Mouse (Mus musculus): ENCODE measurements around the gene Klk1b24.
"Not testable (repeated sequence)": the region's sequence is repeated elsewhere in the genome, so short reads cannot be mapped to it uniquely, and the experiment has no call there.

Gene Klk1b24

DNA sequence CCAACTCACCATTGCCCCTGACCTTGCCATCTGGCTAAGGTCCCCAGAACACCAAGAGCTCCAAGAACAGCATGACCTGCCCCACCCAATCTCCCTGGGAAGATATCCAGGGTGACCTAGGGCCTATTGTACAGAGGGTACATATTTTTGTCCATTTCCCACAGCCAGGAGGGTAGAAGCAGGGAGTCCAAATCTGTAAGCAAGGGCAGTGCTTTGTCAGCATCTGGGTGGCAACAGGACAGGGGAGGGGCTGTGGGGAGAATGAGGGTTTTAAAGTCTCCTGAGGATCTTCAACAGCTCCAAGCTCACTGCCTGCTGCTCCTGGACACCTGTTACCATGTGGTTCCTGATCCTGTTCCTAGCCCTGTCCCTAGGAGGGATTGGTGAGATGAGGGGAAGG is at the start of gene Klk1b24:
Klk1b24 (plus strand) TSS at position 301 of the 400 bp plus-strand sequence.
- not testable (repeated sequence) for DNase-seq (ENCODE audit: low spot score)

DNA sequence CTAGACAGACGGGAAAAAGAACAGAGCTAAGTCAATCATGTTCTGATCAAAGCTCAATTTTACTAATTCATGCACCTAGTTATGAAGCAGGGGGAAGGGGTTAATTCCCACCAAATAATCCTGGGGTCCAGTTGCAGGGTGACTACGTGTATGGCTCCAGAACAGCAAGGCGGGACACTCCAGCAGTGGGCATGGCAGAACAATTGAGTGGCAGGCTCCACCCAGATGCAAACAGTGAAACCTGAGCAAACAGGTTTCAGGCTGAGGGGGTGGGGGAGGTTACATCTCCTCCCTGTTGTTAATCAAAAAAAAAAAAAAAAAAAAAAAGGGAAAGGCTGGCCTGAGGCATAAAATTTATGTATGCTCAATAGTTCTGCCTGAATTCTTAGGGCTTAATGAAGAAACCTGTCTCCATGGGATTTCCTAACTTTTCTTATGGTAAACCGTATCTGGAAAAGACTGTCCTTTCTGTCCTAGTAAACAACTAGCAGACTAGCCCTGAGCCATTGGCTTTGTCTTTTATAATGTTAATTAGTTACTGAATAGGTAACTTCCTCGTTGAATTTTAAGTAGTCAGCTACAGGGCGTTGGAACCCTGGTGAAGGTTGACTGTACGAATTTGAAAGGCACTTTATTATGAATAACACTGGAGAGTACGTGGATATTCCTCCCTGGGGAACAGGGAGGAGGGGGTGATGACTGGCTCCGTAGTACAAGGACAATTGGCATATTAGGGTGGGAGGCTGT is 8.6 kb upstream of the Klk1b24 start:
- DNase-seq (ENCODE audit: low spot score) = no peak

DNA sequence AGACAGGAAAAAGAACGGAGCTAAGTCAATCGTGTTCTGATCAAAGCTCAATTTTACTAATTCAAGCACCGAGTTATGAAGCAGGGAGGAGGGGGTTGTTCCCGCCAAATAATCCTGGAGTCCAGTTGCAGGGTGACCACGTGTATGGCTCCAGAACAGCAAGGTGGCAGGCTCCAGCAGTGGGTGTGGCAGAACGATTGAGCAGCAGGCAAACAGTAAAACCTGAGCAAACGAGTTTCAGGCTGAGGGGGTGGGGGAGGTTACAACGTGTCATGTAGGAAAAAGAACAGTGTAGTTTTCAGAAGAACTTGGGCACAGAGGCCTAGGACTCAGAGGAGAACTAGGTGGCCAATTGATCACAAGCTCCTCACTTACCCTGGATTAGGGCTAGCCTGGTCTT is 1.5 kb upstream of the Klk1b24 start:
- not testable (repeated sequence) for DNase-seq (ENCODE audit: low spot score)

DNA sequence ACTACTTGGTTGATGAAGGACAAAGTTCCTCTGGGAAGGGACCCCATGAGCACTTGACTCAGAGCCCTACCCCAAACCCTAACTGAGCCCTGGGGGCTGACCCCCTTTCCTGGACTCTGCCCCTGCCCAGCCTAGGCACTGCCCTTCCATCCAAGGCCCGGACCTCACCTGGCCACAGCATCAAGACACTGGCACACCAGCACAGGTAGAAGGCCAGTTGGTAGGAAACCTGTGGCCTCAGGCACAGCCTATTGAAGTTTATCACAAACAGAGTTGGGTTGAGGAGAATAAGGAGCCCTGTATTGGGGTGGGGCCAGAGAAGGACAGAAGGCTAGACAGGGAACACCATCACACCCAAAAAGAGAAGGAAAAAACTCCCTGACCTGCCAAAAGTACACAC is 5.4 kb downstream of the Klk1b24 start:
- not testable (repeated sequence) for DNase-seq (ENCODE audit: low spot score)

DNA sequence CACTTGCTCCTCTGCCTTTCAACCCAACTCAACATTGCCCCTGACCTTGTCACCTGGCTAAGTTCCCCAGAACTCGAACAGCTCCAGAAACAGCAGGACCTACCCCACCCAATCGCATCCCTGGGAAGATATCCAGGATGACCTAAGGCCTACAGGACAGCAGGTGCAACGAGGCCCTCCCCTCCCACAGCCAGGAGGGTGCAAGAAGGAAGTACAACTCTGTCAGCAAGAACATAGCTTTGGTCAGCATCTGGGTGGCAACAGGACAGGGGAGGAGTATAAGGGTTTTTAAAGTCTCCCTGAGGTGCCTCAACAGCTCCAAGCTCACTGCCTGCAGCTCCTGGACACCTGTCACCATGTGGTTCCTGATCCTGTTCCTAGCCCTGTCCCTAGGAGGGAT is 9.9 kb downstream of the Klk1b24 start, which contains the start of gene Klk1b3:
Klk1b3 (plus strand) TSS at position 301 of the 400 bp plus-strand sequence.
- no peak for DNase-seq (ENCODE audit: low spot score)

DNA sequence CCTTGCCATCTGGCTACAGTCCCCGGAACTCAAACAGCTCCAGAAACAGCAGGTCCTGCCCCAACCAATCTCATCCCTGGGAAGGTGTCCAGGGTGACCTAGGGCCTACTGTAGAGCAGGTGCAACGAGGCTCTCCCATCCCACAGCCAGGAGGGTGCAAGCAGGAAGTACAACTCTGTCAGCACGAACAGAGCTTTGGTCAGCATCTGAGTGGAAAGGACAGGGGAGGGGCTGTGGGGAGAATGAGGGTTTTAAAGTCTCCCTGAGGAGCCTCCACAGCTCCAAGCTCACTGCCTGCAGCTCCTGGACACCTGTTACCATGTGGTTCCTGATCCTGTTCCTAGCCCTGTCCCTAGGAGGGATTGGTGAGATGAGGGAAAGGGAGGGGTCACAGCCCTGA is 19.1 kb downstream of the Klk1b24 start, which contains the start of gene Klk1b4:
Klk1b4 (plus strand) TSS at position 301 of the 400 bp plus-strand sequence.
- DNase-seq (ENCODE audit: low spot score) = not testable (repeated sequence)

DNA sequence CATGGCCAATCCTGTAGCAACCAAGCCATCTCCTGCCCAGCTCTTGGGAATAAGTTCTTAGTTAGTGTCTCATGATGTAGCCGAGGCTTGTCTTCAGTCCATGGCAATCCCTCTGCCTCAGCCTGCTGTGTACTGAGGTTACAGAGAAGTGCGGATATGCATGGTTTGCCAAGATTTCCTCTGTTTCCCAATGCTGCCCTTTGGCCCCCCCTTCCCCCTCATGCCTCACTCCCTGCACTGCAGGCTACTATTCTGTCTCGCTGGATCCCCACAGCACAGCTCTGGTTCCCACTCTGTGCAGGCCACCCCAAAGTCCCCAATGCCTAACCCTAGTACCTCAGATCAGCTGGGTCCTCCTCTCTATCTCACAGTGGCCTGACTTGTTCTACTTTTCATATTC is 20.3 kb downstream of the Klk1b24 start:
- no peak for DNase-seq (ENCODE audit: low spot score)

DNA sequence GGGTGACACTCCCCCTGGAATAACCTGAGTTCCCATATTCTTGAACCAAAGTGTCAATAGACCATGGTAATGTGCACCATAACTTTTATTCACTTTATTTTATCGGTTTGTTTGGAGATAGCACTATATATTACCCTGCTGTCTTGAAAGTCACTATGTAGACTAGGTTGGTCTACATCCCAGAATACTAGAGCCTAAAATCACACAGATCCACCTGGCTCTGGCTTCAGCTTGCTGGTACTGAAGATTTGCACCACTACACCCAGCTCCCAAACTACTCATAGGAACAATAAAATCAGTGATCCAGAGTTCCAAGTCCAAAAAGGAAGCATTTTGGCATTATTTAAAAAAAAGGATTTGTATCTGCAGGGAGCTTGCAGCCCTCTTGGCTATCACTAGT is 27.6 kb downstream of the Klk1b24 start, which contains the start of gene Klk1b5:
Klk1b5 (plus strand) TSS at position 301 of the 400 bp plus-strand sequence.
- DNase-seq (ENCODE audit: low spot score) = no peak

DNA sequence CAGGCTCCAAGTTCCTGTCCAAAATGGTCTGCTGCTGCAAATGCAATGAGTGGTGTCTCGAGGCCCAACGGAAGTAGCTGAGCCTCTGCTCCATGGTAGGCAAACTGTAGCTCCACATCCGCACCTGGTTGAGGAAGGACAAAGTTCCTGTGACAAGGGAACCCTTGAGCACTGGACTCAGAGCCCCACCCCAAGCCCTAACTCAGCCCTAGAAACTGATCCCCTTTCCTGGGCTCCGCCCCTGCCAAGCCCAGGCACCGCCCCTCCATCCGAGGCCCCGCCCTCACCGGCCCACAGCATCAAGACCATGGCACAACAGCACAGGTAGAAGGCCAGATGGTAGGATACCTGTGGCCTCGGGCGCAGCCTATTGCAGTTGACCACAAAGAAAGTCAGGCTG is 33.6 kb downstream of the Klk1b24 start:
- not testable (repeated sequence) for DNase-seq (ENCODE audit: low spot score)

DNA sequence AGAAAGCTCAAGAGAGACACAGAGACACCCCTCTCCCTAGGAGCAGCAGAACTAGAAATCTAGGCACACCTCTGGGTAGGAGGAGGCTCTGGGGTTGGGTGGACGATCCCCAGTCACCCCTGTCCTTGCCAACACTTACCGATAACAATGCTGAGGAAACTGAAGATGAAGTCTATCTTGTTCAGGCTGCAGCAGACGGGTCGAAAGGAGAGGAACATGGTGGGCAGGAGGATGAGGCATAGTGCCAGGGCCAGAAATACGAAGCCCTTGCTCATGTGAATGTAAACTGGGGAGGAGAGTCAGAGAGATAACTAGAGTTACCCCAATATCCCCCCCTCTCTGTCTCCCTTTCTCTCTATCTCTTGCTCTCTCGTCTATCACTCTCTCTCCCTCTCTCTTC is 34.3 kb downstream of the Klk1b24 start:
- not testable (repeated sequence) for DNase-seq (ENCODE audit: low spot score)

DNA sequence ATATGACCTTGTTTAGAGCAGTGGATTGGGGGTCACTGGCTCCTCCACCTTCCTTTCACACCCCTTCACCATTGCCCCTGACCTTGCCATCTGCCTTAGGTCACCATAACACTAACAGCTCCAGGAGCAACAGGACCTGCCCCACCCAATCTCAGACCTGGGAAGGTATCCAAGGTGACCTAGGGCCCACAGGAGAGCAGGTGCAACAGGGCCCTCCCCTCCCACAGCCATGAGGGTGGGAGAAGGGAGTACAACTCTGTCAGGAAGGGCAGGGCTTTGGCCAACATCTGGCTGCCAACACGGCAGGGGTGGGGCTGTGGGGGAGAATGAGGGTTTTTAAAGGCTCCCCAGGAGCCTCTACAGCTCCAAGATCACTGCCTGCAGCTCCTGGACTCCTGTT is 37.0 kb downstream of the Klk1b24 start, which contains the start of gene Klk1:
Klk1 (plus strand) TSS at position 285 of the 400 bp plus-strand sequence.
- DNase-seq (ENCODE audit: low spot score) = no peak

DNA sequence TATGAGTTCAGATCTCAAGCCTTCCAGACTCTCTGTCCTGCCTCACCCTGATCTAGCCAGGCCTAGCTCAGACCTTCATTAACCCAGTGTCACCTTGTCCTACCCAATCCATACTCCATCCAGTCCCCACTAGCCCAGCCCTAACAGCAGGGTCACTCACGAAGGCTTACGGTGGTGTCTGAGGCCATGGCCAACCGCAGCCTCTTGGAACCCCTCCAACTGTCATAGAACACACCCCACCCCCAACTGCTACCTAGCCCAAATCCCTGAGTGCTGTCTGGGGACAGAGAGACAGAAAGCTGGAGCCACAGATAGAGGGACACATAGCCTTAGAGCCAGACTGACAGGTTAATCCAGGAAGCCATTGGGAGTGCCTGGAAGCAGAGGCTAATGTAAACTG is 47.9 kb downstream of the Klk1b24 start, which contains the start of gene Gm36864:
Gm36864 (plus strand) TSS at position 269 of the 400 bp plus-strand sequence.
- no peak for DNase-seq (ENCODE audit: low spot score)

DNA sequence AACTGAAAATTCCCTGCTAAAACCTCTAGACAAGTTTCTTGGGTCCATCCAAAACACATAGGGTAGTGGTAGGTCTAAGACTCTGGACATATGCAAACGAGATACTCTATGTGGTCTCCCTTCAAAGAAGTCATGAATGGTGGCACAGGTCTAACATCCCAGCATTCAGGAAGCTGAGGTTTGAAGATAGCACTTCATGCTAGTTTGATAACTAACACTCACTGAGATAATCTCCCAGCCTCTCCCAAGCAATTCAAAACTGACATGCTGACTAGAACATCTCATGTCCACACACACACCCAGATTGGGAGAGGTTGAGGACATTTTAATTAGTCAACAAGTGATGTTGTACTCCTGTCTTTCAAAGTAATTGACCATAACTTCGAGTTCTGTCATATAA is 51.9 kb downstream of the Klk1b24 start:
- DNase-seq (ENCODE audit: low spot score) = no peak

DNA sequence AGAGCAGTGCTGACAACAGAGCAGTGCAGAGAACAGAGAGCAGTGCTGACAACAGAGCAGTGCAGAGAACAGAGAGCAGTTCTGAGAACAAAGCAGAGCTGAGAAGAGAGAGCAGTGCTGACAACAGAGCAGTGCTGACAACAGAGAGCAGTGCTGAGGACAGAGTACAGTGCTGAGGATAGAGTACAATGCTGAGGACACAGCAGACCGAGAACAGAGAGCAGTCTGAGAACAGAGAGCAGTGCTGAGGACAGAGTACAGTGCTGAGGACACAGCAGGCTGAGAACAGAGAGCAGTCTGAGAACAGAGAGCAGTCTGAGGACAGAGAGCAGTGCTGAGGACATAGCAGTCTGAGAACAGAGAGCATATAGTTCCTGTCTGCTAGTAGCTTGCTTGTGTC is 52.7 kb downstream of the Klk1b24 start:
- no peak for DNase-seq (ENCODE audit: low spot score)

DNA sequence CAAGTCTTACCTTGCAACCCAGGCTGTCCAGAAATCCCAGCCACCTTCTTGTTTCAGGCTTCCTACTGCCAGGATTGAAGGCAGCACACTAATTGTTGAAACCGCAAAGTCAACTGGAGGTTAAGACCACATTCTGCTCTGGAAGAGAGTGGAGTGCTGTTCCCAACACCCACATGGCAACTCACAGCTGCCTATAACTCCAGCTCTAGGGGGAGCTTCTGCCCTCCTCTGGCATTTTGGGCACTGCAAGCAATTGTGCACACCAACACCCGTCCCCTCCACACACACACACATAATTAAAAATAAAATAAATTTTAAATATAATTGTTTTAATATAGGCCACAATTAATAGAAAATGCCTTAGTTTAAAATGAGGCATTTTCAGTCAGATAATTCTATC is 53.1 kb downstream of the Klk1b24 start:
- no peak for DNase-seq (ENCODE audit: low spot score)
